Mouse (Mus musculus) C2C12 (cell line): ENCODE results near the gene Gm38392.

ENCODE experiments used
- CEBPB ChIP-seq: IDR thresholded peaks from one replicate; pipeline ENCODE4 v1.6.1; 2011; ENCODE audit warnings: low read depth, mild to moderate bottlenecking, control low read depth, moderate library complexity
- CTCF ChIP-seq: IDR thresholded peaks from one replicate; pipeline ENCODE4 v1.5.1; 2011; ENCODE audit not compliant: control insufficient read depth, insufficient read depth, insufficient read length
- FOSL1 ChIP-seq: IDR thresholded peaks from one replicate; pipeline ENCODE4 v1.8.0; 2011; ENCODE audit warnings: mild to moderate bottlenecking, low read length; ENCODE audit not compliant: poor library complexity, insufficient read depth, severe bottlenecking
- MAX ChIP-seq: IDR thresholded peaks from one replicate; pipeline ENCODE4 v1.6.1; 2011; ENCODE audit warnings: mild to moderate bottlenecking, control low read depth
- MYOG ChIP-seq: IDR thresholded peaks from one replicate; pipeline ENCODE4 v1.6.1; 2011; ENCODE audit not compliant: control insufficient read depth, insufficient read length; ENCODE audit errors: extremely low read depth
- USF1 ChIP-seq: IDR thresholded peaks from one replicate; pipeline ENCODE4 v1.6.1; 2011; ENCODE audit warnings: low read depth, mild to moderate bottlenecking, control low read depth, moderate library complexity

DNA sequence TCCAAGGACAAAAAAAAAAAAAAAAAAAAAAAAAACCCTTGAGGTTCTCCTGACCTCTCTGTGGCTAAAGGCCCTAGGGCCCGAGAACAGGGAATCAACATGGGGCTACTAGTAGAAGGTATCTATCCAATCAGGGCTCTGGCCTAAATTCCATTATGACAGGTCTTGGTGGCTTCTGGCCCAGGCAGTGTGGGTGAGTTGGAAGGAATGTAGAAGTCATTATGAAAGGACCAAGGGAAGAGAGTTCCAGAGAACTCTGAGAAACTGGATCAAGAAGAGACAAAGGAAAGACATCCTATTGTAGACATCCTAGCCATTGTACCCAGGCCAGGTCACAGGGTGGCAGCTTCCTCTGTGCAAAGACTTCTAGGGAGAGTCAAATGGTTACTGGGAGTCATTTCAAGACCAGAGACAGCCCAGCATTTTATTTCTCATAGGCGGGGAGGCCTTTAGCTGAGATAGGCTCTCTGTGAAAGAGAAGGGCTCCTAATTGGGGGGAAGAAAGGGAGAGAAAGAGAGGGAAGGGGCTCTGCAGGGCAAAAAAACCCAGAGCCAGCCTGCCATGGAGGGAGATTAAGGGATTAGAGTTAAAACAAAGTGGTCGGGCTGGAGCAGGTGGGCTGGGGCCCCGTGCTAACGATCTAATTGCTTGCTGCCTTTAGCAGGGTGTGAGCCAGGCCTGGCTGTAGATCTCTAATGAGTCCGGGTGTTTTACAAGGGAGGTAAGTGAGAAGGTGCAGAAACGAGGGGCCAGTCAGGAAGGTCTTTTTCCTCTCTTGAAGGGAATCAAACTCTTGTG lies 54.0 kb downstream of the Gm38392 start:
- TF ChIP-seq CTCF = no peak
- TF ChIP-seq MAX = no peak
- TF ChIP-seq FOSL1 = no peak
- TF ChIP-seq MYOG = no peak
- no peak for TF ChIP-seq CEBPB
- no peak for TF ChIP-seq USF1
